8 mouse cellular contexts compared by ENCODE assay signal in the genomic region with DNA sequence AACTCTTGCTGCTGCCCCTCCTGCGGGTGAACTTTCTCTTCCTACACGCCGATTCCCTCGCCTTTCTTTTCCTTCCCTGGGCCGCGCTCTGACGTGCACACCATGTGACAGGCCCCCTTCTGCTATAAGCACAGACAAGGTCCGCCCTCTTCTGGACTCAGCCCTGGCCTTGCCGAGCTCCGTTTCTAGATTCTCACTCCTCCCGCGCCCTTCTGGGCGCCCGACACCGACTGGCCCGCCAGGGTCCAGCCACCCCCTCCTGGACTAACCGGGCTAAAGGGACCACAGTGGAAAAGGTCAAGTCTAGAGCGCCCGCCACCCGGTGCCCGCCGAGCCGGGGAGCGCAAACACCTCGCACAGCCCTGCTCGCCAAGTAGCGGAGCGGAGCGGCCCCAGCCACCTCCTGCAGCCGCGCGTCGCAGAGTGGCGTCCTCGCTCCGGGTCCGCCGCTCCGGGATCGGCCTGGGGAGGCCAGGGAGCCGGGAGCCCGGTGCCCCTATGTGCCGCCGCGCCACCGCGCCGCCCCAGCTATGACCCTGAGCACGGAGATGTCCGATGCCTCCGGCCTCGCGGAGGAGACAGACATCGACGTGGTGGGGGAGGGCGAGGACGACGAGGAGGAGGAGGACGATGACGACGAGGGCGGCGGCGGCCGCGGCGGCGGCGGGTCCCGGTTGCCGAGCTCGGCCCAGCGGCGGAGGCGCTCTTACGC. TPM values are rescaled to one million over a fixed set of nuclear protein-coding genes. Genes with fewer than 3 reads are reported as not detected.
DNase-seq lines count a peak whose midpoint lies in the region; ATAC-seq and TF ChIP-seq lines count a peak whose summit lies in the region.

A gene (plus strand): TSS at position 153 of the 712 bp plus-strand sequence.

- H3K9ac ChIP-seq in ES-E14 (ENCODE audit: insufficient read depth, low read depth, low read length, poor library complexity, severe bottlenecking): peak within 1 kb of the TSS; percentile 17
- H3K9ac ChIP-seq in embryonic facial prominence, embryonic 15.5 days: peak within 1 kb of the TSS; percentile 15
- H3K9ac ChIP-seq in limb, embryonic 12.5 days (replicated peaks): peak within 1 kb of the TSS; percentile 53

- in situ Hi-C loops in ES-E14 (cut with MboI; ENCODE audit: low sequenced_read_pairs in 2 of 2, unreplicated experiment in 2 of 2): no loop called here

- DNase-seq in 3134 (ENCODE audit: extremely low read depth, insufficient read length, low spot score) (peak; percentile 90), ES-E14 (ENCODE audit: low read depth, low spot score) (no peak)
- DNase-seq in midbrain, embryonic 10.5 days (ENCODE audit: low spot score): peak; percentile 88
- peak; percentile 39 for DNase-seq in testis, postnatal 14 days (ENCODE audit: low spot score)
- no peak for DNase-seq in frontal cortex, adult 2 months (ENCODE audit: extremely low spot score in 1 of 2, low spot score in 1 of 2)

- WGBS in embryonic facial prominence, embryonic 15.5 days: 0% methylated on average over 62 of the region's 76 CpGs
- WGBS in limb, embryonic 12.5 days: under 1% methylated on average over 73 of the region's 76 CpGs
- WGBS in midbrain, embryonic 10.5 days: under 1% methylated on average over 71 of the region's 76 CpGs

- ATAC-seq in embryonic facial prominence, embryonic 15.5 days (ENCODE audit: insufficient number of reproducible peaks, low FRiP score, low TSS enrichment, low read depth): peak; percentile 92
- peak; percentile 58 to 75; a peak in 3 of 4 replicates for ATAC-seq in hematopoietic stem cell, adult 5-6 weeks (replicated peaks in 1 of 2; ENCODE audit: insufficient read depth in 1 of 2, low FRiP score in 2 of 2, low TSS enrichment in 1 of 2, low read depth in 1 of 2, poor library complexity in 2 of 2, severe bottlenecking in 2 of 2)
- ATAC-seq in limb, embryonic 12.5 days (ENCODE audit: insufficient number of reproducible peaks, insufficient read depth, low FRiP score, low TSS enrichment, low read depth): peak; percentile 88

- H3K4me3 ChIP-seq in ES-E14 (ENCODE audit: insufficient read depth in 1 of 2, low read depth in 1 of 2, low read length in 2 of 2, poor library complexity in 1 of 2, severe bottlenecking in 1 of 2): peak within 1 kb of the TSS; percentile 56 to 68
- H3K4me3 ChIP-seq in embryonic facial prominence, embryonic 15.5 days (replicated peaks): peak within 1 kb of the TSS; percentile 45
- H3K4me3 ChIP-seq in limb, embryonic 12.5 days (replicated peaks): peak within 1 kb of the TSS; percentile 50
- peak within 1 kb of the TSS; percentile 66 for H3K4me3 ChIP-seq in midbrain, embryonic 10.5 days

- no peak within 1 kb of the TSS for H3K27ac ChIP-seq in ES-E14 (ENCODE audit: insufficient read depth, low read depth, low read length, poor library complexity, severe bottlenecking)
- H3K27ac ChIP-seq in embryonic facial prominence, embryonic 15.5 days (replicated peaks): peak within 1 kb of the TSS; percentile 71; the same call in 1 of the 2 replicates
- no peak within 1 kb of the TSS for H3K27ac ChIP-seq in limb, embryonic 12.5 days
- H3K27ac ChIP-seq in midbrain, embryonic 10.5 days (replicated peaks): peak within 1 kb of the TSS; percentile 86

- H3K4me1 ChIP-seq in ES-E14 (ENCODE audit: control insufficient read depth in 2 of 2, insufficient read depth in 2 of 2, low read length in 2 of 2, poor library complexity in 1 of 2): peaks cover 0 to 3% of the 10 kb centered on the region in 2 experiments; a peak in 1 of 4 replicates
- H3K4me1 ChIP-seq in embryonic facial prominence, embryonic 15.5 days: peaks cover 24% of the 10 kb centered on the region
- peaks cover 24% of the 10 kb centered on the region for H3K4me1 ChIP-seq in limb, embryonic 12.5 days (replicated peaks)
- H3K4me1 ChIP-seq in midbrain, embryonic 10.5 days: peaks cover 44% of the 10 kb centered on the region

- H3K4me2 ChIP-seq in embryonic facial prominence, embryonic 15.5 days (replicated peaks): peak within 1 kb of the TSS; percentile 77
- H3K4me2 ChIP-seq in limb, embryonic 12.5 days: peak within 1 kb of the TSS; percentile 80

- H3K36me3 ChIP-seq in ES-E14 (ENCODE audit: control insufficient read depth, insufficient read depth, low read length, poor library complexity, severe bottlenecking): no peaks in the 10 kb centered on the region
- H3K36me3 ChIP-seq in embryonic facial prominence, embryonic 15.5 days: no peaks in the 10 kb centered on the region
- H3K36me3 ChIP-seq in limb, embryonic 12.5 days: no peaks in the 10 kb centered on the region
- no peaks in the 10 kb centered on the region for H3K36me3 ChIP-seq in midbrain, embryonic 10.5 days

- H3K27me3 ChIP-seq in embryonic facial prominence, embryonic 15.5 days: peaks cover 88% of the 10 kb centered on the region
- H3K27me3 ChIP-seq in limb, embryonic 12.5 days: peaks cover 87% of the 10 kb centered on the region
- H3K27me3 ChIP-seq in midbrain, embryonic 10.5 days (ENCODE audit: low read depth, poor library complexity, severe bottlenecking): peaks cover 100% of the 10 kb centered on the region

- H3K9me3 ChIP-seq in ES-E14 (ENCODE audit: control insufficient read depth, insufficient read depth, low read depth, low read length): no peaks in the 10 kb centered on the region
- no peaks in the 10 kb centered on the region for H3K9me3 ChIP-seq in embryonic facial prominence, embryonic 15.5 days (replicated peaks)
- H3K9me3 ChIP-seq in limb, embryonic 12.5 days: no peaks in the 10 kb centered on the region
- H3K9me3 ChIP-seq in midbrain, embryonic 10.5 days (replicated peaks): no peaks in the 10 kb centered on the region

TF ChIP-seq in ES-E14, 5 proteins besides CTCF, POLR2A, EP300 and RAD21:
- no peak for TF ChIP-seq ZNF384 (IDR thresholded peaks at IDR 0.05; ENCODE audit: low read depth, low read length)
- no peak for TF ChIP-seq ZC3H11A (IDR thresholded peaks at IDR 0.05; ENCODE audit: borderline replicate concordance, low read depth, low read length)
- TF ChIP-seq MAFK (IDR thresholded peaks at IDR 0.05; ENCODE audit: insufficient read depth, low read depth, low read length): no peak
- no peak for TF ChIP-seq HCFC1 (IDR thresholded peaks at IDR 0.05; ENCODE audit: borderline replicate concordance, insufficient read depth, low read length)
- no peak for TF ChIP-seq CHD2 (IDR thresholded peaks at IDR 0.05; ENCODE audit: low read depth, low read length)

RNA-seq across cellular contexts. Expression of the gene that starts here (rescaled TPM):
- total RNA-seq in ES-E14 (2012; rRNA removed): 0.16 and 0.22 TPM in 2 replicates
- polyA plus RNA-seq in embryonic facial prominence, embryonic 15.5 days (2015; fragmentation: Nextera tagmentation; extraction: Ambion mirVana): 3.0 and 3.1 TPM in 2 replicates
- not detected in 2 replicates for total RNA-seq in hematopoietic stem cell, adult 5-6 weeks (2017)
- polyA plus RNA-seq in limb, embryonic 12.5 days (2016; fragmentation: Nextera tagmentation; extraction: Ambion mirVana): 0.17 and 0.25 TPM in 2 replicates
- polyA plus RNA-seq in midbrain, embryonic 10.5 days (2016; fragmentation: Nextera tagmentation; extraction: Ambion mirVana): 3.4 and 3.7 TPM in 2 replicates
- 0.84 and 1.2 TPM in 2 replicates for polyA plus RNA-seq in frontal cortex, adult 2 months (2012; rRNA removed)

Comparison
In these comparisons a context has a peak if more than half of its experiments do, and no peak if none do; other contexts are left out.
1. Peak in ATAC-seq in hematopoietic stem cell, adult 5-6 weeks; RNA of the gene not detected or under 1 TPM.
2. Peak in ATAC-seq, H3K4me3 ChIP-seq, H3K9ac ChIP-seq and H3K4me2 ChIP-seq in limb, embryonic 12.5 days; RNA of the gene not detected or under 1 TPM.
3. DNase-seq: peak in 3134 (single experiment), midbrain, embryonic 10.5 days (single experiment) and testis, postnatal 14 days (single experiment); none in ES-E14 (single experiment) and frontal cortex, adult 2 months (0 of 2).
4. H3K27ac ChIP-seq: peak in embryonic facial prominence, embryonic 15.5 days (single experiment) and midbrain, embryonic 10.5 days (single experiment); none in ES-E14 (single experiment) and limb, embryonic 12.5 days (single experiment).
5. Peak in every context shown above with its lines, with median percentiles within 50 percentile points of each other: H3K4me3 ChIP-seq, H3K9ac ChIP-seq and ATAC-seq.